Mouse (Mus musculus): ENCODE data around the gene Piwil1.
A peak's percentile ranks its signal among the peaks of the same experiment; 100 is the strongest.

DNA sequence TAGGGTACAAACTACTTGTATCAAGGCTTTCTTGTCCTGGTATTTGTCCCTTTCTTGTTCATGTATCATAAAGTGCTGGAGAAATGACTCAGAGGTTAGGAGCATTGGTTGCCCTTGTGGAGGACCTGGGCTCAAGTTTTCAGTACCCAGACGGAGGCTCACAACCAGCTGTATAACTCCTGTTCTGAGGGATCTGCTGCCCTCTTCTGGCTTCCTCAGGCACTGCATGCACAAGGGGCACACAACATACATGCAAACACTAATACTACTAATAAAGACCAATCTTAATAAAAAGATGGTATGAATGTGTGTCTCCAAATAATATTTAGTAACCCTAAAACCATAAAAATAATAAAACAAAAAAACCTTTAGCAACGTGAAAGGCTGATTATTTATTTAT, 74.1 kb downstream of the Piwil1 start:
- TF ChIP-seq CTCF (IDR thresholded peaks at IDR 0.05; ENCODE audit: low read depth) (peak; percentile 17; the same call in 1 of the 2 replicates), EP300 (IDR thresholded peaks at IDR 0.05; ENCODE audit: low read depth) (no peak)

Data from liver, postnatal 0 days (tissue).